Mouse (Mus musculus) lung, adult 2 months (tissue): Measurements from ENCODE around the gene Ass1.

Experiments
- CTCF ChIP-seq: fragments of 200-500 bp; IDR thresholded peaks from 2 replicates; pipeline ENCODE4 v1.5.1; 2011; ENCODE audit warnings: mild to moderate bottlenecking, low read length, control low read depth; ENCODE audit not compliant: insufficient read depth
- POLR2A ChIP-seq: fragments of 200-500 bp; IDR thresholded peaks from 2 replicates; pipeline ENCODE4 v1.6.1; 2011; ENCODE audit warnings: low read depth, mild to moderate bottlenecking, control low read depth, low read length, borderline replicate concordance; ENCODE audit errors: extremely low read depth

DNA sequence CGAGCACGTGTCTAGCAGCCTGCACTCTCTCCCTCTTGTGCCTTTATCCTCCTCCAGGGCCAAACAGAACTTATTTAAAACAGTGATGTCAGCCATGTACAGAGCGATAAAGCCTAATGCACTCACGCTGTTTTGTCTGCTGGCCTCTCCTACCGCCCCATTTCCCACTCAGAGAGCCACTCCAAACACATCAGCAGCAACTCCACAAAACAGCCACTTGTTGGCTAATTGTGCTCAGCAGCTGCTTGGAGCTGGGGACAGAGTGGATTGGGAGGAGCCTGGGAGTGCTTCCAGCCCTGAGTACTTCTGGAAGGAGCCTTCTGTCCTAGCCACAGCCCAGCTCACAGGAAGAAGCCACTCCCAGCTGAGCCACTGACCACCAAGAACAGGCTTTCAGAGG, 67.0 kb downstream of the Ass1 start:
- TF ChIP-seq CTCF (no peak), POLR2A (no peak)
